Mouse (Mus musculus): ENCODE results near the gene Kpna4. TPM values are rescaled to one million over a fixed set of nuclear protein-coding genes. Genes with fewer than 3 reads are reported as not detected.
"Not testable (repeated sequence)": the region's sequence is repeated elsewhere in the genome, so short reads cannot be mapped to it uniquely, and the experiment has no call there.

Kpna4 gene
- polyA plus RNA-seq, 1 experiment from 2014 or later: 21.8 TPM

DNA sequence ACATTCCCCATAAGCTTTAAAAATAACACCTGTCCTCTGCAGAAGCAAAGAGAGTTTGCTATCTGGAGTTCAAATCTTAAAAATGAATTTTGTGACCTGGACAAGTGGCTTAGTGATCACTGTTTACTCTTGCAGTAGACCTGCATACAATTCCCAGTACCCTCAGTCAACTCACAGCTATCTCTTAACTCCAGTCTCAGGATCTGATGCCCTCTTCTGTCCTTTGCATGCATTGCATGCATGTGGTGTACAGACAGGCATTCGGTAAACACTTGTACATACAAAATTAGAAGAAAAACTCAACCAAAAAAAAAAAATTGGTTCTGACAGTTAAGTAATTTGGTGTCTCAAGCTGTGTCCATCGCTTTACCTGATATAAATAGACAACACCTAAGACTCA is 106.6 kb downstream of the Kpna4 start:
- Histone ChIP-seq H3K27me3 (ENCODE audit: control insufficient read depth, insufficient read depth, low read length) (no peaks in the 10 kb centered on the region), H3K4me1 (replicated peaks; ENCODE audit: control insufficient read depth, insufficient read depth) (no peaks in the 10 kb centered on the region), H3K27ac (replicated peaks) (no peak overlapping the region), H3K9ac (ENCODE audit: low read length) (no peak overlapping the region), H3K4me2 (replicated peaks; ENCODE audit: low read depth) (no peak overlapping the region), H3K9me3 (ENCODE audit: control insufficient read depth, low read length) (no peaks in the 10 kb centered on the region), H3K4me3 (ENCODE audit: low read depth, low read length) (no peak overlapping the region), H3K36me3 (ENCODE audit: control insufficient read depth, insufficient read depth, low read length) (peaks cover 14% of the 10 kb centered on the region; the same call in 1 of the 2 replicates)
- ATAC-seq (ENCODE audit: low FRiP score, low TSS enrichment) (no peak), DNase-seq (ENCODE audit: low spot score) (no peak)
- WGBS: 92% methylated on average over 2 of the region's 2 CpGs
- TF ChIP-seq CTCF (IDR thresholded peaks at IDR 0.05; ENCODE audit: low read depth) (peak; percentile 58), EP300 (optimal IDR thresholded peaks at IDR 0.05) (no peak)

- H3K27ac ChIP-seq (replicated peaks); DNase-seq (ENCODE audit: low spot score); H3K4me3 ChIP-seq (ENCODE audit: low read depth, low read length); H3K4me2 ChIP-seq (replicated peaks; ENCODE audit: low read depth); H3K9ac ChIP-seq (ENCODE audit: low read length); H3K4me1 ChIP-seq (replicated peaks; ENCODE audit: control insufficient read depth, insufficient read depth); H3K9me3 ChIP-seq (ENCODE audit: control insufficient read depth, low read length); H3K27me3 ChIP-seq (ENCODE audit: control insufficient read depth, insufficient read depth, low read length); ATAC-seq (ENCODE audit: low FRiP score, low TSS enrichment): not testable (repeated sequence)
- H3K36me3 ChIP-seq (ENCODE audit: control insufficient read depth, insufficient read depth, low read length): peaks cover 11% of the 10 kb centered on the region; the same call in 1 of the 2 replicates
- 96% methylated on average over 2 of the region's 2 CpGs for WGBS
These were observed 108.3 kb downstream of the Kpna4 start for GRCm38 (mm10) chr3:69018635-69019034.

DNA sequence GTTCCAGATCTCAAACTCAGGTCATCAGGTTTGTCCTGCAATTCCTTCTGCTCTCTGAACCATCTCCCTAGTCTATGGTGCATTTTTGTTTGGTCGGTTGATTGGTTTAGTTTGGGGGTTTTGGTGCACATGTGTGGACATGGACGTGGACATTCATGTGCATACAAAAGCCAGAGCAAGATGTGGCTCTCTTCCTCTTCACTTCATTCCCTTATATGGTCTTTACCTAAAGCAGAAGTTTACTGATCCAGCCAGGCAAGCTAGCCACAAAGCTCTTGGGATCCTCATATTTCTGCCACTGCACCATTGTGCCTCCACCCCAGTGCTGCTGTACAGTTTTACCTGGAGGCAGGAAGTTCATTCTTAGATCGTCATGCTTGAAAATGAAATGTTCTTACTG is 109.7 kb downstream of the Kpna4 start:
- Histone ChIP-seq H3K4me2 (replicated peaks; ENCODE audit: low read depth) (no peak overlapping the region), H3K9ac (ENCODE audit: low read length) (no peak overlapping the region), H3K27me3 (ENCODE audit: control insufficient read depth, insufficient read depth, low read length) (no peaks in the 10 kb centered on the region), H3K4me3 (ENCODE audit: low read depth, low read length) (no peak overlapping the region), H3K9me3 (ENCODE audit: control insufficient read depth, low read length) (no peaks in the 10 kb centered on the region), H3K36me3 (ENCODE audit: control insufficient read depth, insufficient read depth, low read length) (peaks cover 11% of the 10 kb centered on the region; the same call in 1 of the 2 replicates), H3K27ac (replicated peaks) (no peak overlapping the region), H3K4me1 (replicated peaks; ENCODE audit: control insufficient read depth, insufficient read depth) (no peaks in the 10 kb centered on the region)
- WGBS: 80% methylated on average over 3 of the region's 3 CpGs
- DNase-seq (ENCODE audit: low spot score) (no peak), ATAC-seq (ENCODE audit: low FRiP score, low TSS enrichment) (no peak)
- TF ChIP-seq CTCF (IDR thresholded peaks at IDR 0.05; ENCODE audit: low read depth) (no peak), EP300 (optimal IDR thresholded peaks at IDR 0.05) (no peak)

Other genes starting within 250 kb of the Kpna4 start
- 2.2 TPM in 2 replicates for gene Ift80, start 122.5 kb downstream of the Kpna4 start, polyA plus RNA-seq (2015; fragmentation: Nextera tagmentation; extraction: Ambion mirVana)
- gene Smc4, start 122.4 kb downstream of the Kpna4 start, polyA plus RNA-seq (2015; fragmentation: Nextera tagmentation; extraction: Ambion mirVana): 47.7 and 56.4 TPM in 2 replicates
- 17.6 and 24.4 TPM in 2 replicates for gene Trim59, start 82.4 kb downstream of the Kpna4 start, polyA plus RNA-seq (2015; fragmentation: Nextera tagmentation; extraction: Ambion mirVana)
- gene Arl14, start 95.3 kb upstream of the Kpna4 start, polyA plus RNA-seq (2015; fragmentation: Nextera tagmentation; extraction: Ambion mirVana): 31.5 and 39.8 TPM in 2 replicates
- 6.0 and 7.0 TPM in 2 replicates for gene Ppm1l, start 189.7 kb upstream of the Kpna4 start, polyA plus RNA-seq (2015; fragmentation: Nextera tagmentation; extraction: Ambion mirVana)